Mouse (Mus musculus): ENCODE data around the gene Rasgef1b.

Rasgef1b gene

DNA sequence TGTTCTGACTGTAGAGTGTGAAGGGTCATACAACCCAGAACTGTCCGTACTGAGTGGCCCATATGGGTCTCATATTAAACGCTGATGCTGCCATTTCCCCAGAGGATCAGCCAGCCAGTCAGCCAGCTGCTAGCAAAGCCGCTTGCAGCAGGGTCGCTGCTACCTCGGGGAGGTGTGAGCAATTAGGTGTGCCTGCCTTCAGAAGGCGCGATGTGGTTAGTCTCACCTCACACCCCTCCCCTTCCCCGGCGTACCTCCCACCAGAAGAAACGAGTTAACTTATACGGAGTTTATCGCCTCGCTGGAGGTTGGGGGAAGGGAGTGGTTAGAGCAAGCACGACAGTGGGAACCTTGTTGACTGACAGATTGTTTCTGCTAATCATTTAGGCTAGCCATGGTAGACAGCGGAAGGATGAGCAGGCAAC, 826 bp downstream of the Rasgef1b start:
- Histone ChIP-seq H3K36me3 (ENCODE audit: control insufficient read depth, insufficient read depth, low read length, poor library complexity, severe bottlenecking) (no peaks in the 10 kb centered on the region), H3K27me3 (ENCODE audit: control insufficient read depth, insufficient read depth, low read length, poor library complexity, severe bottlenecking) (no peaks in the 10 kb centered on the region)
- DNase-seq (ENCODE audit: low read depth, low spot score), result no peak

DNA sequence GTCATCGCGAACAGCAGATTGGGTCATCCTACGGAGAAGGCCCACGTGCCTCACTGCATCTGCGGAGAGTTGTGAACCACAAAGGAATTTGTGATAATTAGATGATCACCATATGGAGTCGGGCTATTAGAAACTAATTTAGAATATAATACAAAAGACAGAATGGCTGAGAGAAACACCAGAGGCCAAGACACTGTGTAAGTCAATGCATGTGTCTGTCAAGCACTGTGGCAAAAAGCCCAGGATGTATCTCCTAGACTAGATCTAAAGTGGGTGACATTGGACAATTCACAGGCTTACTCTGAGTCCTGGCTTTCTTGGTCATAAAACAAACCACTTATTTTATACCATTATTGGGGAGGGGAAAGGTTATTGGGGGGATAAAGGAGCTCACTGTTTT, 4.9 kb downstream of the Rasgef1b start:
- H3K27me3 ChIP-seq (ENCODE audit: control insufficient read depth, insufficient read depth, low read length, poor library complexity, severe bottlenecking), result no peaks in the 10 kb centered on the region
- no peak for DNase-seq (ENCODE audit: low read depth, low spot score)
- no peaks in the 10 kb centered on the region for H3K36me3 ChIP-seq (ENCODE audit: control insufficient read depth, insufficient read depth, low read length, poor library complexity, severe bottlenecking)

DNA sequence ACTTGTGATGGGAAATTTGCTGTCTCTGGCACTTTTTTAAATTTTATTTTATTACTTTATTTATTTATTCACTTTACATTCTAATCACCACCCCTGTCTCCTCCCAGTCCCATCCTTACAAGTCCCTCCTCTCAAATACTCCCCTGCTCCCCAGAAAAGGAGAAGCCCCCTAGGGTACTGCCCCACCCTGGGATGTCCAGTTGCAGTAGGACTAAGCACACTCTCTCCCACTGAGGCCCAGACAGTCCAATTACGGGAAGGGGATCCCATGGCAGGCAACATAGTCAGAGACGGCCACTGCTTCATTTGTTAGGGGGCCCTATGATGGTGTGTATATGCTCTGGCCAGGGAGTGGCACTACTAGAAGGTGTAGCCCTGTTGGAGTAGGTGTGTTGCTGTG, 6.6 kb downstream of the Rasgef1b start:
- no peak for DNase-seq (ENCODE audit: low read depth, low spot score)
- Histone ChIP-seq H3K36me3 (ENCODE audit: control insufficient read depth, insufficient read depth, low read length, poor library complexity, severe bottlenecking) (no peaks in the 10 kb centered on the region), H3K27me3 (ENCODE audit: control insufficient read depth, insufficient read depth, low read length, poor library complexity, severe bottlenecking) (no peaks in the 10 kb centered on the region)

DNA sequence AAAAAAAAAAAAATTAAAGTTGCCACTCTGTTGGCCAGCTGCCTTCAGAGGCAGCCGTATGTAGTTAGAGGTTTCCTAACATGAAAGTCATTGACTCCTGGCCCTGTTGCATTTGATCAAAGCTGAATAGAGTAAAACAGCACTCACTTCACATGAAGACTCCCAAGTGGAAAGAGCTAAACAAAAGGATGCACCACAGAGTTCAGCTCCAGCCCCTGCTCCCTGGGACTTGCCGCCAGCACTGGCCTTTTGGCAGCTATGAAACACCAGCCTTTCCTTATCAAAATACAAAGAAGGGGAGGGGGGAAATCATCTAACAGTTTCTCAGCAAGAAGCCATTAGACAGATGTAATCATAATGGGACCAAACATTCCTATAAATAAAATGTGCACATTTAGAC, 8.3 kb downstream of the Rasgef1b start:
- no peak for DNase-seq (ENCODE audit: low read depth, low spot score)
- no peaks in the 10 kb centered on the region for H3K27me3 ChIP-seq (ENCODE audit: control insufficient read depth, insufficient read depth, low read length, poor library complexity, severe bottlenecking)
- no peaks in the 10 kb centered on the region for H3K36me3 ChIP-seq (ENCODE audit: control insufficient read depth, insufficient read depth, low read length, poor library complexity, severe bottlenecking)

DNA sequence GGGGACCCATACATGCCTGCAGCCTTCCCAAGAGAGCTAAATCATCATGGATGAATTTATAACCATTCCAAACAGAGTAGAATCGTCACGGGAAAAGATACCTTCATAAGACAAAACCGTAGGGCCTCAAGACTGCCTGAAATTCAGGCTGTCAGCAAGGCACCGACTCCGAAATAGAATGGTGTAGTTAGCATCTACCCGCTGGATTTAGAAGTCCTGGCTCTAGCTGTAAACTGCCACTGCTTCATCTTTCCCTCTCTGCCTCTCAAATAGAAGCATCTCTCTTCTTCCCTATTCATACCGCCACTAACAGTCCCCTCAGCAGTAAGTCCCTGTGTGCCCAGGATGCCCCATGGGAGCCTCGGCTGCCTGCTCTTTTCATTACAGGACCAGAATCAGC, 10.9 kb downstream of the Rasgef1b start:
- no peak for DNase-seq (ENCODE audit: low read depth, low spot score)
- H3K36me3 ChIP-seq (ENCODE audit: control insufficient read depth, insufficient read depth, low read length, poor library complexity, severe bottlenecking), result no peaks in the 10 kb centered on the region
- H3K27me3 ChIP-seq (ENCODE audit: control insufficient read depth, insufficient read depth, low read length, poor library complexity, severe bottlenecking), result no peaks in the 10 kb centered on the region

DNA sequence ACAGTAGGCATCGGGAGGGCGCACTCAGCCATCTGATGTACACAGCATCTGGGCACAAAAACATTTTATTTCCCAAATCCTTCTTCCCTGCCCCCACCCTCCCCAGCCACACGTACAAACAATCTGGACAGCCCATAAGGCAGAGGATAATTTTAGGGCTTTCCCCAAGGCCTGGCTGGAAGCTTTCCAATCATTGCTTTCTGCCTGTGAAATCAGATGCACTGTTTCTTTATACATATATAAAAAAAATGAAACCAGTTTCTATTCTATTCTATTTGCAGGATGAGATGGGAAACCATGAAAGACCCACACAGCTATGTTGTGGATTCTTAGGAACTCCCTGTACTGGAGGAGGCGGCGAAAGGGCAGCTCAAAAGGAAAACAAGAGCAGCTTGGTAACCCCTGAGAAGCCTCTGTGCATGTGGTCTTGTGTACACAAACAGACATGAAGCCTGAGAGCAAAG, 13.6 kb downstream of the Rasgef1b start:
- Histone ChIP-seq H3K36me3 (ENCODE audit: control insufficient read depth, insufficient read depth, low read length, poor library complexity, severe bottlenecking) (no peaks in the 10 kb centered on the region), H3K27me3 (ENCODE audit: control insufficient read depth, insufficient read depth, low read length, poor library complexity, severe bottlenecking) (no peaks in the 10 kb centered on the region)
- DNase-seq (ENCODE audit: low read depth, low spot score), result no peak

DNA sequence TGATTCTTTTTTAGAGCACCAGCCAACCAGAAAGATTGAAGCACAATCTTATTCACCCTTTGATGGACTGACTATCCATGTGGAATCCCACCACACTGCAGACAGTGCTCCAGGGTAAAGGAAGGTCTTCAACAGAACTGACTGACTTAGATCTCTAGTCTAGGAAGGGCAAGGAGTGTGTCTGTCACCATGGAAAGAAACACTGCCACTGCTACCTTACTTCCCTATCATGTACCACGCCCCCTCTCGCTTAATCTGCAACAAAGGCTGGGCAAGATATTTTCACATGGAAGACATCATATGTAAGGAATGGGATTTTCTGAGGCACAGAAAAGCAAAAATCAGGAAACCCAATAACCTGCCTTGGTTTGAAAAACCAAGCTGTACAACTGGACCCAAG, 16.9 kb downstream of the Rasgef1b start:
- H3K36me3 ChIP-seq (ENCODE audit: control insufficient read depth, insufficient read depth, low read length, poor library complexity, severe bottlenecking), result no peaks in the 10 kb centered on the region
- H3K27me3 ChIP-seq (ENCODE audit: control insufficient read depth, insufficient read depth, low read length, poor library complexity, severe bottlenecking), result no peaks in the 10 kb centered on the region
- DNase-seq (ENCODE audit: low read depth, low spot score), result no peak

DNA sequence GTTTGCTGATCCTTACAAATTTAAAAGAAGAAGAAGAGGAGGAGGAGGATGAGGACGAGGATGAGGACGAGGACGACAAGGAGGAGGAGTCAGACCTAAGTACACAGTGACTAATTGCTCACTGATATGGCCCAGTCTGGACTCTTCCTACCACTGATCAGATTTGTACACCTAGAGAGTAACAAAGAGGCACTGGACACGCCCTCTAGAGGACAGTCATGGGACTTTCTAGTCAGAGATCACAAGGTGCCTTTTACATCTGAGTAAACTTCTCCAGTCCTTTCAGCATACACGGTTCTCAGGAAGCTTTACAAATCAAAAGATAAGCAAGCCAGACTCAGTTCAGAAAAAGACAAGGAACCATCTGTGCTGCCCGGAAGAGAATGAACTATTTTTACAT, 20.2 kb downstream of the Rasgef1b start:
- H3K27me3 ChIP-seq (ENCODE audit: control insufficient read depth, insufficient read depth, low read length, poor library complexity, severe bottlenecking), result no peaks in the 10 kb centered on the region
- peak; percentile 43 for DNase-seq (ENCODE audit: low read depth, low spot score)
- H3K36me3 ChIP-seq (ENCODE audit: control insufficient read depth, insufficient read depth, low read length, poor library complexity, severe bottlenecking), result no peaks in the 10 kb centered on the region

DNA sequence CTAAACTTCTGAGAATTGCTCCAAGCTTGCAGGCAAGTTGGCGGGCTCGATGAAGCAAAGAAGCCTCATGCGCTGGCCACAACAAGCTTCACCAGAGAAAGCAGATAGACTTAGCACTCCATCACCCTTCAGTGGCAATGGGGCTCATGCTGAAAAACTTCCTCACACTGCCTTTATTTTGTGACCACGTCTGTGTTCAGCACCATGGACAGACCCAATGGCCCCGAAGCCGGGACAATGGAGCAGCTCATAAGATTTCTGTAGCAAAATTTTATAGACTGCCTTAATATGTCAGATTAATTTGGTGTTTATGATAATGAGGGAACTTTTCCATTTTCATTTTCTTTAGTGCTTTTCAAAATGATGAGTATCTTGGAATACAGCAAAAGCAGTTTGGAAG, 21.6 kb downstream of the Rasgef1b start:
- no peak for DNase-seq (ENCODE audit: low read depth, low spot score)
- Histone ChIP-seq H3K36me3 (ENCODE audit: control insufficient read depth, insufficient read depth, low read length, poor library complexity, severe bottlenecking) (no peaks in the 10 kb centered on the region), H3K27me3 (ENCODE audit: control insufficient read depth, insufficient read depth, low read length, poor library complexity, severe bottlenecking) (no peaks in the 10 kb centered on the region)

DNA sequence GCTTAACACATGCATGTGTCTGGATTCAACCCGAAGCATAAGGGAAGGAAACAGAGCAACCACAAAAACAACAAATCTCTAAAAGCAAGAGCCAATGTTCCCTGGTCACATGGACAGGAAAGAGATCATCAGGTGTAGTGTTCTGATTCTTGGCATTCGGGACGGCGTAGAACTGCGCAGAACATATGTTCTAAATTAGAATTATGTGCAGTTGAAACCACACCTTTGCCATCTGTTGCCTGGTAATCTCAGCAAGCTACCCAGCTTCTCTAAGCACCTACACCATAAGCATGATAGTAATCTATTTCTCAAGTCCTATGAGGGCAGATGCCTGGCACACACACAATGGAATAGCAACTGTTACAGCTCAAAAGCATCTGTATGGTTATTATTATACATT, 27.1 kb downstream of the Rasgef1b start:
- Histone ChIP-seq H3K36me3 (ENCODE audit: control insufficient read depth, insufficient read depth, low read length, poor library complexity, severe bottlenecking) (no peaks in the 10 kb centered on the region), H3K27me3 (ENCODE audit: control insufficient read depth, insufficient read depth, low read length, poor library complexity, severe bottlenecking) (no peaks in the 10 kb centered on the region)
- no peak for DNase-seq (ENCODE audit: low read depth, low spot score)

DNA sequence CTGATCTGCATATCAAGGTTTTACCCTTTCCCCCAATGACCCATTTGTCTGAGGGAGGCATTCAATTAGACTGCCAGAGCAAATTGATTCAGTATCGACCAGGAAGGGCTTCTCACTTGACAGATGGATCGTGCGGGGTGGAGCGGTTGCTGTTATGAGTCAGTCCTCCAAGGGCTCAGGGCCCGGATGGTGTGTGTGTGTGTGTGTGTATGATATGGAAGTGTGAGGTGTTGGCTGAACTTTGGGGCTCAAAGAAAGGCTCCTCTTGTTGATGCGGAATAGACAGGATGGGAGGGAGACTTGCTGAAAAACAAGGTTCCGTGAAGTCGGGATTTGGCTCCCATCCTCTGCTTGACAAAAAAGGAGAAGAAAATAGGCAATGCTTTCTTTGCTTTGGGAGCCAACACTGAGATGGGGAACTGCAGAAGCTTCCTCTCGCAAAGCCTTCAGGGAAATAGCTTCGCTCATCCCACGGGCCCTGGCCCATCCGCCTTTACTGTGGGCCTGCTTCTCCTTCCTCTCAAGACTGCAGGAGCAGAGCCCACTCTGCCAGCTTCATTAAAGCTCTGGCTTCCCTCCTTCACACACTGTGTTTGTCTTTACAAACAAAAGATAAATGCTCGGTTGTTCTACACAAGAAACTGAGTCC, 34.0 kb downstream of the Rasgef1b start:
- no peaks in the 10 kb centered on the region for H3K36me3 ChIP-seq (ENCODE audit: control insufficient read depth, insufficient read depth, low read length, poor library complexity, severe bottlenecking)
- no peaks in the 10 kb centered on the region for H3K27me3 ChIP-seq (ENCODE audit: control insufficient read depth, insufficient read depth, low read length, poor library complexity, severe bottlenecking)
- no peak for DNase-seq (ENCODE audit: low read depth, low spot score)

DNA sequence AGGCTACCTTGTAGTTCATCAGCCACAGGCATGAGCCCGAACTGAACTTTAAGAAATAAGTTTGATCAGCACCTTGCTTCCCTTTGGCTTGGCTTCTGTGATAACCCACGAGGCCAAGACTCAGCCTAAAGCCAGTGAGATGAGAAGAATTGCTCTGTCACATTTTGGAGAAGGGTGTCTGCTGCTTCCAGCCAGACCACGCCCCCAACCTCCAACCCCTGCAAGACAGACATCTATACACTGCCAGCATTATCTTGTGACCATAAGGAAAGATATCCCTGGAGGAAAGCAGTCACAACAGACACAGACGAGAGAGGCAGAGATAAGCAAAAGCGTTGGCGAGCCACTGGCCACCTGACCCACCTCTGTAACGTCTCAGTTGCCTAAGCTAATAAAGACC, 39.0 kb downstream of the Rasgef1b start:
- DNase-seq (ENCODE audit: low read depth, low spot score), result no peak
- H3K36me3 ChIP-seq (ENCODE audit: control insufficient read depth, insufficient read depth, low read length, poor library complexity, severe bottlenecking), result no peaks in the 10 kb centered on the region
- H3K27me3 ChIP-seq (ENCODE audit: control insufficient read depth, insufficient read depth, low read length, poor library complexity, severe bottlenecking), result no peaks in the 10 kb centered on the region

DNA sequence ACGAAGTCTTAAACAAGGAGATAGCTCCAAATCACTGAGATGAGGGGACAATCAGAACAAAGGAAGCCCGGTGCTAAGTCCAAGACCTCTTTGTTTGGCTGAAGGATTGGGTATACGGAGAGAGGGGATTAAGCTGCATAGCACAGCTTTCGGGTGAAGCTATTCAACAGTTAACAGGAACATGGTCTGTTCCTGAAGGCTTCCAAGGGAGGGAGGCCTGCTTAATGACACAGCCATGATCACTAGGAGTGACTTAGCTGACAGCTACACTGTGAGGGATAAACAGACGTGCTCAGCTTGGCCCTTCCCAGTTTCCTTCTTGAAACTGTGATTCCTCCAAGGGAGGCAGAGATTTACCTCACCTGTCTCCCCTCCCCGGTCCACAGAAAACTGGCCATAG, 41.0 kb downstream of the Rasgef1b start:
- H3K27me3 ChIP-seq (ENCODE audit: control insufficient read depth, insufficient read depth, low read length, poor library complexity, severe bottlenecking), result no peaks in the 10 kb centered on the region
- H3K36me3 ChIP-seq (ENCODE audit: control insufficient read depth, insufficient read depth, low read length, poor library complexity, severe bottlenecking), result no peaks in the 10 kb centered on the region
- no peak for DNase-seq (ENCODE audit: low read depth, low spot score)

DNA sequence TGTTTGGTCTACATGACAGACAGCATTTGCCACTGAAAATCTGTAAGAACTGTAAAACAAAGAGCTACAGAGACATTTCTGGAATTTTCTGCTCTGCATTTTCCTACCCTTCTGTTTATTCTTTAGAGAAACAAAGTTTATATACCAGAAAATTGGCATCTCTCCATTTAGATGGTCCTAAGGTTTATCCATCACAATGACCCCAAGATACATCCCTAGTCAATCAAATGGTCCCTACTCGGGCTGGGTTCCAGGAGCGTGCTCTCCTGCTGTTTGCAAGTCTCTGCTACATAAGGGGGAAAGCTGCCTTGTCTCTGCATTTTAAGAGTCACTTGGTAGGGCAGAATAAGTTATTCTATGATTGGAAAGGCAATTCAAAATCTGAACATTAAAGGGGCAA, 44.8 kb downstream of the Rasgef1b start:
- no peaks in the 10 kb centered on the region for H3K36me3 ChIP-seq (ENCODE audit: control insufficient read depth, insufficient read depth, low read length, poor library complexity, severe bottlenecking)
- no peak for DNase-seq (ENCODE audit: low read depth, low spot score)
- H3K27me3 ChIP-seq (ENCODE audit: control insufficient read depth, insufficient read depth, low read length, poor library complexity, severe bottlenecking), result no peaks in the 10 kb centered on the region

DNA sequence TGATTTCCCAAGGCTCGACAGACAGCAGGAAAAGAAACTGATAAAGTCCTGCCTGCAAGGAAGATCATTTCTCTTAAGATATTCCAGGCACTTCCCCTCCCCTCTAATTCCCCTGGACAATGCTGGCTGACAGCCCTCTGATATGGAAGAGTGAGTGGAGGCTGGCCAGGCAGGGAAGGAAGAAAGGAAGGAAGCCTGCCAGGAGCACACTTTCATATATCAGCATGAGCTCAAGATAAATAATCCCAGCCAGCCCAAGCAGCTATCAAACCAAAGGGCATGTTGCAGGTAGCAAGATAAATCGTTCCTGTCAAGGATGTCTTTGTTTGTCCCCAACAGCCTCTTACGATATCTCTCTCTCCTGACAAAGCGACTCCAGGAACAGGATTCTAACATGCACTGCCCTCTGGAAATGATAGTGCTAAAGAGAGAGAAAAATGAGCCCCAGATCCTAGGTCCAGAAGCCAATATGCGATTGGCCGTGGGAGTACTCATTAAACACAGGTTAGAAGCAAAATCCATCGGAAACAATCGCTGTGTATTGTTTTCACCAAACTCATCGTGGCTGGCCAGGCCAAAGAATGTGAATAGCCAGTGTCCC, 58.8 kb downstream of the Rasgef1b start:
- DNase-seq (ENCODE audit: low read depth, low spot score), result no peak
- no peaks in the 10 kb centered on the region for H3K36me3 ChIP-seq (ENCODE audit: control insufficient read depth, insufficient read depth, low read length, poor library complexity, severe bottlenecking)
- H3K27me3 ChIP-seq (ENCODE audit: control insufficient read depth, insufficient read depth, low read length, poor library complexity, severe bottlenecking), result no peaks in the 10 kb centered on the region

DNA sequence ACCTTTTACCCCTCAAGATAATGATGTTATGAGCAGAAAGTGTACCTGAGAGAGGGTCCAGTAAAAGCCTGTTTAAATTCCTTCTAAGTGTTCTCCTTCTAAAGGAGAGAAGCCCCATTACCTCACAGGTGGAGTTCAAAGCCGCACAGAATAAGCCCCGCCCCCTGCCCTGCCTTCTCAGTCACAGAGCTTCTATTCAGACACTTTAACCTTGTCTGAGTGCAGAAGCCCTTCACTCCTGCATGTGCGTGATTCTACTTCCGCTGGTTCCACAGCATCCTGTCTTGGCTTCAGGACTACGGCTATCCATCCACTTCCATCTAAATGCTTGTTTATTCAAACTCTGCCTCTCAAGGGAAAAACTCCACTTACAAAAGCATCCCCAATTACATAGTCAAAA, 72.8 kb downstream of the Rasgef1b start:
- DNase-seq (ENCODE audit: low read depth, low spot score), result no peak
- H3K36me3 ChIP-seq (ENCODE audit: control insufficient read depth, insufficient read depth, low read length, poor library complexity, severe bottlenecking), result no peaks in the 10 kb centered on the region

More for the DNA sequence above, 72.8 kb downstream of the Rasgef1b start:
- no peaks in the 10 kb centered on the region for H3K27me3 ChIP-seq (ENCODE audit: control insufficient read depth, insufficient read depth, low read length, poor library complexity, severe bottlenecking)

All from splenic B cell, adult 2 months (primary cell).